Mouse (Mus musculus) embryonic fibroblast, embryonic 13.5 days (primary cell): ENCODE data around the gene Kdm5b.

Source experiments
- CTCF ChIP-seq: IDR thresholded peaks from 2 replicates; pipeline ENCODE4 v1.5.1; 2011; ENCODE audit warnings: mild to moderate bottlenecking, control low read depth, low read length, moderate library complexity, borderline replicate concordance; ENCODE audit not compliant: insufficient read depth
- POLR2A ChIP-seq: IDR thresholded peaks from 2 replicates; pipeline ENCODE4 v1.6.1; 2011; ENCODE audit warnings: low read depth, mild to moderate bottlenecking, control low read depth, low read length, moderate library complexity

DNA sequence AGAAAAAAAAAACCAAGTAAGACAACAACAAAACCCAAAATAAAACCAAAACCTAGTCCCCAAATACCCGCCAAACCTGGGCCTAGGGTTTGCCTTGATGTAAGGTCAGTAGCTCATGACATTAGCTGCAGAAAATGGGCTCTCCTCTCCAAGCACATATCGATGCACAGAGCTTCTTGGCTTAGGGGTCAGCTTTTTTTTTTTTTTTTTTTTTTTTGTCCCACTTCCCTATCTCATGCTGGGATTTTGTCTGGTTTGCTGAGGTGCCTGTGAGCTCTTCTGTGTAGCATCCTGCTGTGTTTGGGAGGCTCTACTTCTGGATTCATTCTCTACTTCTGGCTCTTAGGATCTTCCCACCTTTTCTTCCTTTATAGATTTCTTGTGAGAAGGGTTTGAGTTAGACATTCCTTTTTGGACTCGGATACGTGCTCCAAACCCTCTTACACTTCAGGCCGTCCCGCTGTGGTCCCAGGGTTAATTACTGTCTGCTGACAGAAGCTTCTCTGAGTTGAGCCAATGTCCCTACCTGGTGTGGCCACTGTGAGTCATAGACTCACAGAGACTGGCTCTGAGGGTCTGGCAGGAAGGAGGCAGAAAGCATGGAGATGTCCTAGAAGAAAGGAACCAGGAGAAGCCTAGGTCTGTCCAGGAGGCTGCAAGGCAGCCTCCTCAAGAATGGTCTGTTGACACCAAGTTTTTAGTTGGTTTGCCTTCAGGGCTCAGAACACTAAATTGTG, 17.6 kb downstream of the Kdm5b start:
- TF ChIP-seq CTCF (no peak), POLR2A (no peak)
